Mouse (Mus musculus) ES-Bruce4 (cell line): Measurements from ENCODE around the gene Pus10. TPM values are rescaled to one million over a fixed set of nuclear protein-coding genes. Genes with fewer than 3 reads are reported as not detected.

Experiments used
- H3K27ac ChIP-seq: 2 replicates; pipeline ENCODE4 v1.5.1; 2012; ENCODE audit warnings: low read length, inconsistent platforms; ENCODE audit not compliant: insufficient read depth
- H3K27me3 ChIP-seq: 2 replicates; pipeline ENCODE4 v1.6.1; 2012; ENCODE audit warnings: mild to moderate bottlenecking, low read length, inconsistent platforms; ENCODE audit not compliant: control insufficient read depth, poor library complexity, insufficient read depth, severe bottlenecking
- H3K36me3 ChIP-seq: 2 replicates; pipeline ENCODE4 v1.6.1; 2012; ENCODE audit warnings: inconsistent platforms, mild to moderate bottlenecking, low read length, moderate library complexity; ENCODE audit not compliant: control insufficient read depth, poor library complexity, insufficient read depth, severe bottlenecking
- H3K4me1 ChIP-seq: one replicate; pipeline ENCODE4 v1.8.1; 2011; ENCODE audit warnings: low read length; ENCODE audit not compliant: control insufficient read depth, insufficient read depth
- H3K4me3 ChIP-seq: 2 replicates; pipeline ENCODE4 v1.5.1; 2011; ENCODE audit warnings: low read depth, mild to moderate bottlenecking, low read length
- H3K9ac ChIP-seq: 2 replicates; pipeline ENCODE4 v1.6.1; 2012; ENCODE audit warnings: low read depth, mild to moderate bottlenecking, inconsistent platforms; ENCODE audit not compliant: poor library complexity, severe bottlenecking
- H3K9me3 ChIP-seq: replicated peaks from 2 replicates; pipeline ENCODE4 v1.6.1; 2012; ENCODE audit warnings: mild to moderate bottlenecking, low read length, inconsistent platforms; ENCODE audit not compliant: control insufficient read depth, poor library complexity, insufficient read depth, severe bottlenecking
- CTCF ChIP-seq: IDR thresholded peaks from one replicate; pipeline ENCODE4 v1.8.1; 2011; ENCODE audit warnings: low read depth, low read length
- EP300 ChIP-seq: IDR thresholded peaks from 2 replicates; pipeline ENCODE4 v1.6.1; 2011; ENCODE audit warnings: low read depth, low read length; ENCODE audit not compliant: insufficient read depth
- POLR2A ChIP-seq: IDR thresholded peaks from one replicate; pipeline ENCODE4 v1.8.1; 2011; ENCODE audit warnings: low read length; ENCODE audit not compliant: insufficient read depth
- polyA plus RNA-seq: library from polyadenylated mRNA; stranded (reverse); fragments of >200 nt; gene quantifications from 2 replicates; pipeline ENCODE4 v1.2.4, GENCODE M21; 2011; ENCODE audit warnings: low read depth; ENCODE audit not compliant: missing spikeins, insufficient read depth, insufficient read length

Pus10 gene
- polyA plus RNA-seq, 1 experiment = 62.5 TPM

- Histone ChIP-seq H3K27me3 (no peaks in the 10 kb centered on the region), H3K9ac (no peak overlapping the region), H3K27ac (peak overlapping the region; percentile 80), H3K9me3 (no peaks in the 10 kb centered on the region), H3K36me3 (peaks cover 5% of the 10 kb centered on the region; the same call in 1 of the 2 replicates), H3K4me1 (peaks cover 3% of the 10 kb centered on the region), H3K4me3 (no peak overlapping the region)
- no peak for TF ChIP-seq POLR2A
- no peak for TF ChIP-seq CTCF
- no peak for TF ChIP-seq EP300
Observed at GRCm38 (mm10) chr11:23699414-23700095, 34.1 kb downstream of the Pus10 start.

GRCm38 (mm10) chr11:23701831-23702230 is 36.4 kb downstream of the Pus10 start:
- Histone ChIP-seq H3K9ac (no peak overlapping the region), H3K4me1 (peaks cover 3% of the 10 kb centered on the region), H3K9me3 (no peaks in the 10 kb centered on the region), H3K27me3 (no peaks in the 10 kb centered on the region), H3K27ac (no peak overlapping the region), H3K36me3 (peaks cover 5% of the 10 kb centered on the region; the same call in 1 of the 2 replicates), H3K4me3 (no peak overlapping the region)
- TF ChIP-seq CTCF (no peak), POLR2A (no peak), EP300 (no peak)

GRCm38 (mm10) chr11:23704604-23705294 is 39.3 kb downstream of the Pus10 start:
- H3K36me3 ChIP-seq = peaks cover 12% of the 10 kb centered on the region
- H3K4me1 ChIP-seq = peaks cover under 1% of the 10 kb centered on the region
- no peaks in the 10 kb centered on the region for H3K27me3 ChIP-seq
- H3K27ac ChIP-seq = no peak overlapping the region
- H3K9ac ChIP-seq = no peak overlapping the region
- H3K9me3 ChIP-seq = no peaks in the 10 kb centered on the region
- no peak overlapping the region for H3K4me3 ChIP-seq
- TF ChIP-seq EP300 = no peak
- TF ChIP-seq POLR2A = no peak
- no peak for TF ChIP-seq CTCF

- Histone ChIP-seq H3K9me3 (no peaks in the 10 kb centered on the region), H3K4me3 (no peak overlapping the region), H3K27ac (no peak overlapping the region), H3K27me3 (no peaks in the 10 kb centered on the region), H3K9ac (no peak overlapping the region), H3K36me3 (peaks cover 43% of the 10 kb centered on the region), H3K4me1 (no peaks in the 10 kb centered on the region)
- TF ChIP-seq CTCF = no peak
Observed at GRCm38 (mm10) chr11:23712299-23712698, 46.8 kb downstream of the Pus10 start.

- Histone ChIP-seq H3K9ac (no peak overlapping the region), H3K4me3 (no peak overlapping the region), H3K27ac (no peak overlapping the region), H3K27me3 (no peaks in the 10 kb centered on the region), H3K4me1 (no peaks in the 10 kb centered on the region), H3K9me3 (no peaks in the 10 kb centered on the region), H3K36me3 (peaks cover 18% of the 10 kb centered on the region; the same call in 1 of the 2 replicates)
- no peak for TF ChIP-seq CTCF
- TF ChIP-seq EP300 = no peak
- no peak for TF ChIP-seq POLR2A
Observed at GRCm38 (mm10) chr11:23718856-23719255, 53.4 kb downstream of the Pus10 start.

GRCm38 (mm10) chr11:23719825-23720224 is 54.4 kb downstream of the Pus10 start:
- H3K4me3 ChIP-seq = no peak overlapping the region
- no peak overlapping the region for H3K9ac ChIP-seq
- H3K9me3 ChIP-seq = no peaks in the 10 kb centered on the region
- H3K27me3 ChIP-seq = no peaks in the 10 kb centered on the region
- peaks cover 16% of the 10 kb centered on the region; the same call in 1 of the 2 replicates for H3K36me3 ChIP-seq
- H3K4me1 ChIP-seq = no peaks in the 10 kb centered on the region
- H3K27ac ChIP-seq = no peak overlapping the region
- TF ChIP-seq POLR2A = no peak
- no peak for TF ChIP-seq CTCF
- TF ChIP-seq EP300 = no peak
